Mouse (Mus musculus) stomach, postnatal 0 days (tissue): Measurements from ENCODE around the gene Pld4. TPM values are rescaled to one million over a fixed set of nuclear protein-coding genes. Genes with fewer than 3 reads are reported as not detected.

ENCODE experiments used
- ATAC-seq: fragments of 200-750 bp; cut with Nextera tagmentation; 2 replicates; pipeline ENCODE4 v1.8.0; 2017; ENCODE audit not compliant: low FRiP score, low TSS enrichment
- DNase-seq: peaks from one replicate; pipeline ENCODE4 v3.0.0-alpha.2; 2016; ENCODE audit warnings: low spot score
- H3K27ac ChIP-seq: fragments of 300-500 bp; sonication (generic); replicated peaks from 2 replicates; pipeline ENCODE4 v1.5.1; 2014; ENCODE audit warnings: mild to moderate bottlenecking, control low read depth
- H3K27me3 ChIP-seq: fragments of 300-500 bp; sonication (generic); 2 replicates; pipeline ENCODE4 v1.6.1; 2014; ENCODE audit warnings: low read length; ENCODE audit not compliant: control insufficient read depth, insufficient read depth
- H3K36me3 ChIP-seq: fragments of 300-500 bp; sonication (generic); 2 replicates; pipeline ENCODE4 v1.6.1; 2014; ENCODE audit warnings: low read length, mixed read lengths; ENCODE audit not compliant: control insufficient read depth, insufficient read depth
- H3K4me1 ChIP-seq: fragments of 300-500 bp; sonication (generic); replicated peaks from 2 replicates; pipeline ENCODE4 v1.6.1; 2014; ENCODE audit warnings: antibody characterized with exemption; ENCODE audit not compliant: control insufficient read depth, insufficient read depth
- H3K4me2 ChIP-seq: fragments of 300-500 bp; sonication (generic); replicated peaks from 2 replicates; pipeline ENCODE4 v1.6.1; 2014; ENCODE audit warnings: low read depth, mild to moderate bottlenecking, control low read depth, moderate library complexity
- H3K4me3 ChIP-seq: fragments of 300-500 bp; sonication (generic); 2 replicates; pipeline ENCODE4 v1.5.1; 2014; ENCODE audit warnings: low read depth, low read length, control low read depth
- H3K9ac ChIP-seq: fragments of 300-500 bp; sonication (generic); 2 replicates; pipeline ENCODE4 v1.6.1; 2014; ENCODE audit warnings: mild to moderate bottlenecking, low read length, control low read depth, mixed read lengths
- H3K9me3 ChIP-seq: fragments of 300-500 bp; sonication (generic); 2 replicates; pipeline ENCODE4 v1.6.1; 2016; ENCODE audit warnings: low read length; ENCODE audit not compliant: control insufficient read depth
- CTCF ChIP-seq: IDR thresholded peaks from 2 replicates; pipeline ENCODE4 v1.5.1; 2016; ENCODE audit warnings: antibody characterized with exemption, low read depth, mild to moderate bottlenecking, moderate library complexity
- EP300 ChIP-seq: optimal IDR thresholded peaks from 2 replicates; pipeline ENCODE3; 2016; ENCODE audit warnings: antibody characterized with exemption
- WGBS: fragments of 180-500 bp; shearing (Covaris S2); extraction: QIAGEN DNeasy Blood & Tissue Kit; methylation state at CpG from one replicate; pipeline ENCODE4 v1.1.7; 2014; 5-methylcytosine and 5-hydroxymethylcytosine counted together
- polyA plus RNA-seq: library from polyadenylated mRNA; unstranded; fragments of >200 nt; fragmentation: Nextera tagmentation; extraction: Ambion mirVana; gene quantifications from 2 replicates; pipeline ENCODE4 v1.2.1, GENCODE M21; 2015

The Pld4 gene
- polyA plus RNA-seq, 1 experiment from 2014 or later, result 9.8 TPM

GRCm38 (mm10) chr12:112742768-112743167 lies 17.7 kb upstream of the Pld4 start:
- ATAC-seq (peak; percentile 19), DNase-seq (no peak)
- H3K27ac ChIP-seq, result peak overlapping the region; percentile 79
- peak overlapping the region; percentile 19; the same call in 1 of the 2 replicates for H3K9ac ChIP-seq
- no peaks in the 10 kb centered on the region for H3K27me3 ChIP-seq
- peaks cover 23% of the 10 kb centered on the region; the same call in 1 of the 2 replicates for H3K36me3 ChIP-seq
- WGBS, result 38% methylated on average over 6 of the region's 6 CpGs
- H3K9me3 ChIP-seq, result no peaks in the 10 kb centered on the region
- no peak for TF ChIP-seq CTCF
- no peak for TF ChIP-seq EP300
- no peaks in the 10 kb centered on the region; the same call in 1 of the 2 replicates for H3K4me1 ChIP-seq
- no peak overlapping the region for H3K4me3 ChIP-seq
- no peak overlapping the region for H3K4me2 ChIP-seq

- peaks cover 18% of the 10 kb centered on the region; the same call in 1 of the 2 replicates for H3K36me3 ChIP-seq
- peak; percentile 80 for ATAC-seq
- H3K4me1 ChIP-seq, result no peaks in the 10 kb centered on the region; the same call in 1 of the 2 replicates
- no peaks in the 10 kb centered on the region for H3K9me3 ChIP-seq
- peak; percentile 83 for DNase-seq
- peak overlapping the region; percentile 79 for H3K27ac ChIP-seq
- 33% methylated on average over 25 of the region's 25 CpGs for WGBS
- no peak overlapping the region for H3K4me2 ChIP-seq
- peak overlapping the region; percentile 19; the same call in 1 of the 2 replicates for H3K9ac ChIP-seq
- no peak overlapping the region for H3K4me3 ChIP-seq
- TF ChIP-seq CTCF (peak; percentile 96), EP300 (no peak)
- H3K27me3 ChIP-seq, result no peaks in the 10 kb centered on the region
Observed at GRCm38 (mm10) chr12:112743168-112743975, 17.1 kb upstream of the Pld4 start.

GRCm38 (mm10) chr12:112744211-112744610 lies 16.2 kb upstream of the Pld4 start:
- Histone ChIP-seq H3K9me3 (no peaks in the 10 kb centered on the region), H3K36me3 (peaks cover 10% of the 10 kb centered on the region; the same call in 1 of the 2 replicates), H3K4me2 (no peak overlapping the region), H3K4me3 (no peak overlapping the region), H3K4me1 (no peaks in the 10 kb centered on the region; the same call in 1 of the 2 replicates), H3K27ac (no peak overlapping the region), H3K27me3 (no peaks in the 10 kb centered on the region), H3K9ac (no peak overlapping the region)
- ATAC-seq, result no peak
- 81% methylated on average over 11 of the region's 11 CpGs for WGBS
- no peak for TF ChIP-seq EP300
- TF ChIP-seq CTCF, result no peak
- DNase-seq, result no peak

- DNase-seq, result no peak
- Histone ChIP-seq H3K36me3 (peaks cover 7% of the 10 kb centered on the region; the same call in 1 of the 2 replicates), H3K9me3 (no peaks in the 10 kb centered on the region), H3K9ac (no peak overlapping the region), H3K4me2 (no peak overlapping the region), H3K27me3 (no peaks in the 10 kb centered on the region), H3K27ac (no peak overlapping the region), H3K4me1 (no peaks in the 10 kb centered on the region; the same call in 1 of the 2 replicates), H3K4me3 (no peak overlapping the region)
- no peak for ATAC-seq
- no peak for TF ChIP-seq EP300
- no peak for TF ChIP-seq CTCF
- 84% methylated on average over 10 of the region's 10 CpGs for WGBS
Observed at GRCm38 (mm10) chr12:112744891-112745580, 15.4 kb upstream of the Pld4 start.

GRCm38 (mm10) chr12:112745716-112746115 lies 14.7 kb upstream of the Pld4 start:
- H3K4me1 ChIP-seq, result no peaks in the 10 kb centered on the region; the same call in 1 of the 2 replicates
- H3K9me3 ChIP-seq, result no peaks in the 10 kb centered on the region
- H3K4me2 ChIP-seq, result no peak overlapping the region
- TF ChIP-seq CTCF (no peak), EP300 (no peak)
- H3K36me3 ChIP-seq, result peaks cover 7% of the 10 kb centered on the region; the same call in 1 of the 2 replicates
- no peak overlapping the region for H3K9ac ChIP-seq
- no peak for ATAC-seq
- H3K27ac ChIP-seq, result no peak overlapping the region
- DNase-seq, result no peak
- WGBS, result 79% methylated on average over 10 of the region's 10 CpGs
- no peaks in the 10 kb centered on the region for H3K27me3 ChIP-seq
- no peak overlapping the region for H3K4me3 ChIP-seq
